Mouse (Mus musculus) ES-Bruce4 (cell line): ENCODE data around the gene Ephb1. TPM values are rescaled to one million over a fixed set of nuclear protein-coding genes. Genes with fewer than 3 reads are reported as not detected.

Source experiments
- H3K27ac ChIP-seq: 2 replicates; pipeline ENCODE4 v1.5.1; 2012; ENCODE audit warnings: low read length, inconsistent platforms; ENCODE audit not compliant: insufficient read depth
- H3K27me3 ChIP-seq: 2 replicates; pipeline ENCODE4 v1.6.1; 2012; ENCODE audit warnings: mild to moderate bottlenecking, low read length, inconsistent platforms; ENCODE audit not compliant: control insufficient read depth, poor library complexity, insufficient read depth, severe bottlenecking
- H3K36me3 ChIP-seq: 2 replicates; pipeline ENCODE4 v1.6.1; 2012; ENCODE audit warnings: inconsistent platforms, mild to moderate bottlenecking, low read length, moderate library complexity; ENCODE audit not compliant: control insufficient read depth, poor library complexity, insufficient read depth, severe bottlenecking
- H3K4me1 ChIP-seq: one replicate; pipeline ENCODE4 v1.8.1; 2011; ENCODE audit warnings: low read length; ENCODE audit not compliant: control insufficient read depth, insufficient read depth
- H3K4me3 ChIP-seq: 2 replicates; pipeline ENCODE4 v1.5.1; 2011; ENCODE audit warnings: low read depth, mild to moderate bottlenecking, low read length
- H3K9ac ChIP-seq: 2 replicates; pipeline ENCODE4 v1.6.1; 2012; ENCODE audit warnings: low read depth, mild to moderate bottlenecking, inconsistent platforms; ENCODE audit not compliant: poor library complexity, severe bottlenecking
- H3K9me3 ChIP-seq: replicated peaks from 2 replicates; pipeline ENCODE4 v1.6.1; 2012; ENCODE audit warnings: mild to moderate bottlenecking, low read length, inconsistent platforms; ENCODE audit not compliant: control insufficient read depth, poor library complexity, insufficient read depth, severe bottlenecking
- CTCF ChIP-seq: IDR thresholded peaks from one replicate; pipeline ENCODE4 v1.8.1; 2011; ENCODE audit warnings: low read depth, low read length
- EP300 ChIP-seq: IDR thresholded peaks from 2 replicates; pipeline ENCODE4 v1.6.1; 2011; ENCODE audit warnings: low read depth, low read length; ENCODE audit not compliant: insufficient read depth
- POLR2A ChIP-seq: IDR thresholded peaks from one replicate; pipeline ENCODE4 v1.8.1; 2011; ENCODE audit warnings: low read length; ENCODE audit not compliant: insufficient read depth
- polyA plus RNA-seq: library from polyadenylated mRNA; stranded (reverse); fragments of >200 nt; gene quantifications from 2 replicates; pipeline ENCODE4 v1.2.4, GENCODE M21; 2011; ENCODE audit warnings: low read depth; ENCODE audit not compliant: missing spikeins, insufficient read depth, insufficient read length

The Ephb1 gene
- polyA plus RNA-seq, 1 experiment: 0.52 TPM

DNA sequence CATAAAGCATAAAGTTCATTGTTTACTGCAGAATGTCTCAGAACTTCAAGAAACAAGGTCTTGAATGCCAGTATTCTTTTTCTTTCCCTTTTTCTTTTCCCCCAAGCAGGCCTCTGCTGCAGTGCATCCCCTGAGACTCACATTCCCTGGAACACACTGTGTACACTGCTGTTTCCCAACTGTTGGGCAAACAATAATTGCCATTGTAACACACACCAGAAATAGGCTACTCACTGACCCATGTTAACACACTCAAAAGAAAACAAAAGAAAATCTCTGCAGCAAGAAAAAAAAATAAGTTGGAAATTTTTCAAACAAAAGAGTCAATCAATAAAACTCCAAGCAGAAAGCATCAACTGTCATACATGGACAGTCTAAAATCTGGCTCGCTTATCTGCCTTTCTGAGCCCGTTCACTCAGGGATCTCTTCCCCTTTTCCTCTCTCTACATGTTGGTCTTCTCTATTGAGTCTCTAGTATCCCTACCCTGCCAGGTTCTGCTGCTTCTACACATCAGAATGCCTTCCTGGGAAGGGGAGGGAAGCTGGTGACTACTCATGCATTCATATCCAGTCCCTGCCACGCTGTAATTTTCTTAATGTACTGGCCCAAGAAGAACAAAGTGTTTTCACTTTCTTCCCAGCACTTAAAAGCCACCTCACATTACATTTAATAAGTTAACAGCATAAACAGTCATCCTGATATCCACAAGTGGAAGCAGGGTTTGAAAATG lies 285.2 kb downstream of the Ephb1 start:
- H3K27me3 ChIP-seq: no peaks in the 10 kb centered on the region
- no peaks in the 10 kb centered on the region for H3K4me1 ChIP-seq
- 0 out of 2 replicates have a peak, but pooled peaks cover 3% of the 10 kb centered on the region for H3K9me3 ChIP-seq
- TF ChIP-seq POLR2A (no peak), CTCF (no peak), EP300 (no peak)
- H3K9ac ChIP-seq: no peak overlapping the region
- no peak overlapping the region for H3K27ac ChIP-seq
- H3K4me3 ChIP-seq: no peak overlapping the region
- H3K36me3 ChIP-seq: no peaks in the 10 kb centered on the region

DNA sequence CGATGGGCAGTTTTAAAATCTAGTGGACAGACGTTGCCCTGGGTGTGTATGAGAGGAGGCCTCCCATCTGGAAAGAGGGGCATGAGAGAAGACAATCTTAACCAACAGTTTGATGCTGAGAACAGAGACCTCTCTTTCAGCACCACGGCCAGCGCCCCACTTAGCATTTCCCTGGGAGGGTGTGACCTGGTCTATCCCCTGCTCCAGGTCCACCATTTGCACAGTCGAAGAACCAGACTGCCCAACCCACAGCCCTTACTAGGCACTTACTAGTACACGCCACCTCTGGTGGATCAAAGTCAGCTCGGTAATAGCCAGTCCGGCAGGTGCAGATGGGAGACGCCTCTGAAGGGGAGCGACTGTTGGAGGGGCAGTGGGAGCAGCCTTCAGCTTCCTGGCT lies 287.9 kb downstream of the Ephb1 start:
- H3K4me3 ChIP-seq: no peak overlapping the region
- 0 out of 2 replicates have a peak, but pooled peaks cover 3% of the 10 kb centered on the region for H3K9me3 ChIP-seq
- no peaks in the 10 kb centered on the region for H3K36me3 ChIP-seq
- no peaks in the 10 kb centered on the region for H3K4me1 ChIP-seq
- H3K9ac ChIP-seq: no peak overlapping the region
- TF ChIP-seq POLR2A (no peak), CTCF (no peak), EP300 (no peak)
- H3K27me3 ChIP-seq: no peaks in the 10 kb centered on the region
- no peak overlapping the region for H3K27ac ChIP-seq

DNA sequence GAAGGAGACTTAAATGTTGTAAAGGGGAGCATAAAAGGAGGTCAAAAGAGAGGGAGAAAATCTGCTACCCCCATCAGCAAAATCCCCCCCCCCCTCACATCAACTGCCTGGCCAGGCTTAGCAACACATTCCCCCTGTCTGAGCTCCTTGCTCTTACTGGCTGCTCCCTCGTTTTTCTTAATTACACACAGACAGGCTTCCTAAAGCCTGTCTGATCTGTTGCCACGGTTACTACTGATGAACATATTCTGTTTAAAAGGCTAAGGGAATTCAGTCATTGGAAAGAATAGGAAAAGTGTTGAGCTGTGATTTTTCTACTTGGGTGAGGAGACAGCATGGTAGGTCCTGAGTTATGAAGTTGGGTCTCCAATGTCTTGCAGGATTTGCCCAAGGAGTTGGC lies 308.6 kb downstream of the Ephb1 start:
- H3K4me3 ChIP-seq: no peak overlapping the region
- no peaks in the 10 kb centered on the region for H3K9me3 ChIP-seq
- H3K4me1 ChIP-seq: no peaks in the 10 kb centered on the region
- H3K27me3 ChIP-seq: no peaks in the 10 kb centered on the region
- H3K9ac ChIP-seq: no peak overlapping the region
- H3K27ac ChIP-seq: no peak overlapping the region
- TF ChIP-seq POLR2A (no peak), EP300 (no peak)
- no peaks in the 10 kb centered on the region for H3K36me3 ChIP-seq

DNA sequence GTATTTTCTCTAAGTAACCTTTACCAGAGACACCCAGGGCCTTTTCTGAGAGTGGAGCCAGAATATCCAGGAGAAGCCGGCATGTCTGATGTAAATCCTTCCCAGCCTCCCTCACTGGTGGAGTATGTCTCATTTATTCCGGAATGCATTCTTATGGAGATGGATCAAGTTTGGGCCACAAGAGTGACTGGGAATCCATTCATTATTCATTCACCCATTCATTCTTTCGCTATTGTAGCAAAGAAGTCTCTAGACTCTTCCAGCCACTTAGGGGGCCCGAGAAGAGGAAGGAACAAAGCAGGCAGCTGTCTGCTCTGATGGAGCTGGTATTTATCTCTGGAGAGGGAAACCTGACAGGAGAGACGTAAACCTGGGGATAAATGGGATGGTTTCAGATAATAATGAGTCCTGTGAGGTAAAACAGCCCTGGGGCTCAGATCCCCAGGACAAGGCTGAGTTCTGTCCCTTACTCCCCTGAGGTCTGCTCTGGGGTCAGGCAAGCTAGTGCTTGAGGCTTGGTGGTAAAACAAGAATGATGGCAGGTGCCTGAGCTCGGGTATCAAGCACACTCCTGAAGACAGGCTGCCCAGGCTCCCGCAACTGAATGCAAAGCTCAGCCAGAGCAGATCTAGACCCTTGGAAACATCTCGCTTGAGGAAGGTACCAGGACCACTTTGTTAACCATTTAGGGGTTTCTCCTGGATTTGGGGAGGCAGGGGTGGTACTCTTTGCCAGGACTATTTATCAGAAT lies 309.2 kb downstream of the Ephb1 start:
- Histone ChIP-seq H3K36me3 (no peaks in the 10 kb centered on the region), H3K27me3 (no peaks in the 10 kb centered on the region), H3K9me3 (no peaks in the 10 kb centered on the region), H3K27ac (no peak overlapping the region), H3K9ac (no peak overlapping the region), H3K4me1 (no peaks in the 10 kb centered on the region), H3K4me3 (no peak overlapping the region)
- TF ChIP-seq POLR2A: no peak
- TF ChIP-seq EP300: no peak
- no peak for TF ChIP-seq CTCF

DNA sequence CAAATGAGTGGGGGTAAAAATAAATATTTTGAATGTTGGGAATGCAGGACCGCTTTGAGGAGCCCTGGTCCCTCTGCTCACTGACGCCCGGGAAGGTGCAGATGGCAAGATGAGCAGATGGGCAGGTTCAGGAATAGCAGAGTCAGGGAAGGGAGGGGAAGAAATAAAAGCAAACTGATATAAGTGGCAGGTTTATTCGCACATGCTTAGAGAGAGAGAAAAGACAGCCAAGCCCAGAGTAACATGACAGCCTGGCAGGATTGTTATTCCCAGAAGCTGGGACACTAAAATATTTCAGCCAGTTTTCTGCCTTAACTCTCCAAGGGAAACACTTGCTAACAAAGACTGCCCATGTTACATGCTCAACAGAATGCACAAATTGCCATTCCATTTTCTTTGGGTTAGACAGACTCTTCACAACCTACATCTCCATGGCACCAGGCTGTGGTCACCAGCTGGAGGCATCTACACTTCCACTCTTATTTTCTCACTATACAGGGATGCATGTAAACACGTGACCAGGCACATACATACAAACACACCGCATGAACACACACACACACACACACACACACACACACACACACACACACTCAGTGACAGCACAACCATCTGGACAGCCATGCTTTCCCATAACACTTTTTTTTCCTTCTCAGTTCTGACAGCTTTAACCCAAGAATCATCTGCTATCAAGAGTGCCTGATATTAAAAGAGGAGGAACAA lies 315.3 kb downstream of the Ephb1 start:
- Histone ChIP-seq H3K9me3 (0 out of 2 replicates have a peak, but pooled peaks cover 4% of the 10 kb centered on the region), H3K4me3 (no peak overlapping the region), H3K36me3 (no peaks in the 10 kb centered on the region), H3K27ac (no peak overlapping the region), H3K9ac (no peak overlapping the region), H3K27me3 (no peaks in the 10 kb centered on the region), H3K4me1 (no peaks in the 10 kb centered on the region)
- TF ChIP-seq EP300 (no peak), POLR2A (no peak), CTCF (no peak)

DNA sequence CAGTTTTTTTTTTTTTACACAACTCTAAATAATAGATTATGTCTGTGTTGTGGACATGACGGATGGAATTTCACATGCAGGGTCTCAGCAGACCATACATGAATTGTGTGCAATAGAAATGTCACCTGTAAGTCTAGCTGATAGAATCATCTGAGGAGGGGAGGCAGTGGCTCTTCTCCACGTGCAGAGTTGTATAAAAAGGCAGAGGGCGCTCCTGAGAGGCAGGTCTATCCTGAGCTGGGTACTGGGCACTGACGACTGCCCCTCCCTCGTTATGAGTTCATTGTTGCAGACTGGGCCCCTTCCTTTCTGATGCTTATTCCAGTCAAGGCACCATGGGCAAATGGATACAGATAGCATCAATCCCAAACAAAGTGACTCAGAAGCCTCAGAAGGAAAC lies 318.4 kb downstream of the Ephb1 start:
- TF ChIP-seq EP300 (no peak), POLR2A (no peak), CTCF (no peak)
- Histone ChIP-seq H3K27me3 (no peaks in the 10 kb centered on the region), H3K9me3 (0 out of 2 replicates have a peak, but pooled peaks cover 4% of the 10 kb centered on the region), H3K4me1 (no peaks in the 10 kb centered on the region), H3K36me3 (no peaks in the 10 kb centered on the region), H3K9ac (no peak overlapping the region), H3K27ac (no peak overlapping the region), H3K4me3 (no peak overlapping the region)
